Mouse (Mus musculus) brown adipose tissue, adult 24 weeks (tissue): ENCODE measurements around the gene Slc35e1. TPM values are rescaled to one million over a fixed set of nuclear protein-coding genes. Genes with fewer than 3 reads are reported as not detected.

Source experiments
- H3K27ac ChIP-seq: fragments of 200-500 bp; replicated peaks from 2 replicates; pipeline ENCODE4 v1.5.1; 2012; ENCODE audit warnings: low read depth, mild to moderate bottlenecking, low read length
- H3K4me1 ChIP-seq: fragments of 200-500 bp; 2 replicates; pipeline ENCODE4 v1.6.1; 2012; ENCODE audit warnings: low read length, mixed read lengths; ENCODE audit not compliant: control insufficient read depth, insufficient read depth, insufficient read length
- H3K4me3 ChIP-seq: fragments of 200-500 bp; 2 replicates; pipeline ENCODE4 v1.5.1; 2012; ENCODE audit warnings: low read depth, mild to moderate bottlenecking, low read length, moderate library complexity; ENCODE audit not compliant: insufficient read depth
- polyA plus RNA-seq: library from polyadenylated mRNA; stranded (reverse); fragments of >200 nt; gene quantifications from 2 replicates; pipeline ENCODE4 v1.2.4, GENCODE M21; 2012; ENCODE audit not compliant: missing spikeins, insufficient read depth, insufficient read length

The Slc35e1 gene
- polyA plus RNA-seq, 1 experiment: 15.8 TPM

DNA sequence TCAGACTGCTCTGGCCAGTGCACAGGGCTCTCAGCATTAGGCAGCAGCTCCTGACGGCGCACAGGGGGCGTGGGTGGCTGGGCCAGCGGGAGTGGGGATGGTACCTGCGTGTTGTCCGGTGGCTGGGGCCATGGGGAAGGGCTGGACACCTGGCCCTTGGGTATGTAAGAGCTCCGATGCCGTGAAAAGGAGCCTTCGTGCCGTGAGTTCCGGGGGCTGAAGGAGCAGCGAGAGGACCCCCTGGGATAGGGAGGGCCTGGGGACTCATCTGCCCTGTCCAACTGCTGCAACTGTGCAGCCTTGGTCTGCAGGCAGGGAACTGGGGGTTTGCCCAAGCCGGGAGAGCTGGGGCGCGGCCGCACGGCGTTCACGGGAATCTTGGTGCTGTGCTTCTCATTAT, 3.8 kb upstream of the Slc35e1 start:
- Histone ChIP-seq H3K4me1 (peaks cover 8% of the 10 kb centered on the region), H3K4me3 (no peak overlapping the region), H3K27ac (no peak overlapping the region)

DNA sequence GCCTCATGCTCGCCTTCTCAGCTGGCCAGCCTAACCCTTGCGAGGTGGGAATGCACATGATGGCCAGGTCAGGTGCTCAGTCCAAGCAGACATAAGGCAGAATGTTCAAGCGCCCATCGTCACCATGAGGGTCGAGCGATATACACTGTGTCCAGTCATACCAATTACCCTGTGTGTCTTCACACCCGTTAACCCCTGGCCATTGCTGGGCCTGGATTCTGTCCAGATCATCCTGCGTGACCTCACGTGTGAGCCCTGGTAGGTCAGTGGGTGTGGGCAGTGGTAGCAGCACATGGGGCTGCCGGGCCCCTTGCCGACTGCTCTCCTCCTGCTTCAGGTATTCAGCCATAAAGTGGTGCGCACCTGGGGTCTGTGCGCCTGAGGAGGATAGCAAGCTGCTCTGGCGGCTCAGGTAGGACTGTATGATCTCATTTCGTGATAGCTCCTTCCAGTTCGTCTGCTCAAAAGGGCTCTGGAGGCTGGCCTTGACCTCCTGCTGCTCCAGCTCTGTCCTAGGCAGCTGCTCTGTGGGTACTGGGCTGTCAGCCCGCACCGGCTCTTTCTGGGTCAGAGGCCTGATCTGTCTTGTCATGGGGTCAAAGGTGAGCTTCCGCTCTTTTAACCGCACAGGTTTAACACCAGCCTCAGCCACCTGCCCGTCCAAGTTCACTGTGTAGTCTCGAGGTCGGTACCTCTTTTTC, 3.1 kb upstream of the Slc35e1 start:
- H3K4me3 ChIP-seq: no peak overlapping the region
- H3K4me1 ChIP-seq: peaks cover 8% of the 10 kb centered on the region
- no peak overlapping the region for H3K27ac ChIP-seq

DNA sequence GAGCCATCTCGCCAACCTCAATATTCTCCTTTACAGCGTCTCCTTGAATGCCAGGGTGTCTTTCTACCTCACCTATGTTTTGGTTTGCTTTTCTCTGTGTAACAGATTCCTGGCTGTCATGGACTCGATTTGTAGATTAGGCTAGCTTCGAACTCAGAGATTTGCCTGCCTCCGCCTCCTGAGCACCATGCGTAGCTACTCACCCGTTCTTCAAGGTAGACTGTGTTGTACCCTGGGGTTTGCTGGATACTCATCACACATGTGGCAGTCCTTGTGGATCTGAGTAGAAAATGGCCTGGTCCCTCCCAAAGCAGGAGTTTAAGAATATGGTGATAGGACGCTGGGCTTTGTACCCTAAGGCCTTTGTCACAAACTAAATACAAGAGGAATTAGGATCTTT, 967 bp upstream of the Slc35e1 start:
- H3K27ac ChIP-seq: peak overlapping the region; percentile 62; the same call in 1 of the 2 replicates
- H3K4me3 ChIP-seq: peak overlapping the region; percentile 69
- H3K4me1 ChIP-seq: peaks cover 8% of the 10 kb centered on the region

GRCm38 (mm10) chr8:72492622-72493081, 238 bp upstream of the Slc35e1 start:
- Histone ChIP-seq H3K4me3 (peak overlapping the region; percentile 84), H3K27ac (peak overlapping the region; percentile 62), H3K4me1 (peaks cover 8% of the 10 kb centered on the region)

GRCm38 (mm10) chr8:72491017-72491416, 1.4 kb downstream of the Slc35e1 start:
- no peak overlapping the region; the same call in 1 of the 2 replicates for H3K4me3 ChIP-seq
- no peak overlapping the region for H3K27ac ChIP-seq
- peaks cover 8% of the 10 kb centered on the region for H3K4me1 ChIP-seq

- H3K4me3 ChIP-seq: no peak overlapping the region
- peaks cover 4% of the 10 kb centered on the region for H3K4me1 ChIP-seq
- H3K27ac ChIP-seq: no peak overlapping the region
Observed at GRCm38 (mm10) chr8:72487014-72487413, 5.4 kb downstream of the Slc35e1 start.

- Histone ChIP-seq H3K4me3 (no peak overlapping the region), H3K27ac (peak overlapping the region; percentile 49), H3K4me1 (no peaks in the 10 kb centered on the region)
Observed at GRCm38 (mm10) chr8:72485456-72486199, 6.8 kb downstream of the Slc35e1 start.

DNA sequence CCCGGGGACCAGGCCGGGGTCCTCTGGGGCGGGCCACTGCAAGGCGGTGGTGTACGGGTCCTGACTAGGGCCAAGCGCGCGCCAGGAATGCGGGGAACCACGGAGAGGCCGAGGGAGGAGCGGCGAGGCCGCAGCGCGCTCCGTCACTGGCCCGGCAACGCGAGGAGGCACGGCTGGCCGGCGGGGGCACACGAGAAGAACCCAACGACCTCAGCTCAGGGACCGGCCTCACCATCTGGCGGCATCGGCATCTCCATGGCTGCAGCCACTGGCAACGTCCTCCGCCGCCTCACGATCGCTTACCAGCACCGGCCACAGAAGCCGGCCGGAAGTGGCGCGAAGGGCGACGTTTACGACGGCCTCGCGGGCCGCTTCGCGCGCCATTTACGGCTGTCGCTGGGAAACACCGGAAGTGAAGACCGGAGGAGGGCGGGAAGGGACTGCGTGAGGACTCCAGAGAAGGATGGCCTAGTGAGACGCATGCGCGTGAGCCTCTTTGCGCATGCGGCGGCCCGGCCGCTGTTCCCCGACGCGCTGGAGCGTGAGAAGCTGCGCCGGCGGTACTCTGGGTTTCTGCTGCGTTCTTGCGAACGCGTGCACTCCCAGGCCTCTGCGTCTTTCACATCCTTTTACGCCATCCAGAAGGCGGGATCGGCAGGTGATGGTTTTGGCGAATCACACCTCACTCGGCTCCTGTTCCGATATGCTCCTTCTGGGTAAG, 17.4 kb downstream of the Slc35e1 start, which contains the start of gene Cherp:
Gene Cherp, minus strand, starts transcription at position 401 of the 721 bp plus-strand sequence.
- H3K4me3 ChIP-seq: peak within 1 kb of the TSS; percentile 88
- peaks cover 7% of the 10 kb centered on the region; the same call in 1 of the 2 replicates for H3K4me1 ChIP-seq
- H3K27ac ChIP-seq: peak within 1 kb of the TSS; percentile 78

DNA sequence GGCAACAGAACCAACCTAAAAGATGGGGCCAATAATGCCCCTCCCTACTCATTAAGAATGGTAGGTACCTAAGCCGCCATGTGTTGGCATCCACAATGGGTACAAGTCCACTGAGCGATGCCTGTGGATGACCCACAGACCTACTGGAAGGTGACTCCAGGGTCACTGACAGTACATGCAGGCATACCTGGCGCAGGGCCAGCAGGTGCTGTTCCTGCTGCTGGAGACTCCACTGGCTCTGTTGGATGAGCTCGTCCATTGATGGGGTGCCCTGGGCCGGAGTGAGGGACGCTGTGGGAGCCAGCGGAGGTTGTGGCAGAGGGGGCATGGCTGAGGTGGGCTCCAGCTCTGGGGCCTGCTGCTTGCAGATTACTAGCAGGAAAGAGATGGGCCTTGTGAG, 21.7 kb downstream of the Slc35e1 start:
- H3K27ac ChIP-seq: no peak overlapping the region
- 0 out of 2 replicates have a peak, but pooled peaks cover 2% of the 10 kb centered on the region for H3K4me1 ChIP-seq
- H3K4me3 ChIP-seq: no peak overlapping the region

GRCm38 (mm10) chr8:72469984-72470383, 22.4 kb downstream of the Slc35e1 start:
- Histone ChIP-seq H3K4me1 (0 out of 2 replicates have a peak, but pooled peaks cover 2% of the 10 kb centered on the region), H3K27ac (no peak overlapping the region), H3K4me3 (no peak overlapping the region)

DNA sequence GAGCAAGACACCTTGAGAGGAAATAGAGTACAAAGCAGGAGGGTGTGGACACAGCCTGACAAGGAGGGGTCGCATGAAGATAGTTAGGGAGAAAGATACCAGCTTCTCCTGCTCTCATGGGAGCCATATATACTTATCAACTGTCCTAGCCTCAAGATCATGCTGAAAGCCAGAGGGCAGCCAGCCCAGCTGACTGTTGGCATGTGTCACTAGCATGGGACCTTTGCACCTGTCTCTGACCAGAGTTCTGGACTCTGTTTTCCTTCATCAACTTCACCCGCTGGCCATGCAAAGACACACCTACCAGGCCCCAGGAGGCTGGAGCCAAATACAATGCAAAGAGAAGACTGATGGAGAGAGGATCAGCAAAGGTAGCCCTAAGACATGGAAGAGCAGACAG, 23.2 kb downstream of the Slc35e1 start:
- Histone ChIP-seq H3K4me3 (no peak overlapping the region), H3K27ac (no peak overlapping the region), H3K4me1 (0 out of 2 replicates have a peak, but pooled peaks cover 2% of the 10 kb centered on the region)

- no peaks in the 10 kb centered on the region for H3K4me1 ChIP-seq
- no peak overlapping the region for H3K27ac ChIP-seq
- no peak overlapping the region for H3K4me3 ChIP-seq
Observed at GRCm38 (mm10) chr8:72464211-72464610, 28.2 kb downstream of the Slc35e1 start.

DNA sequence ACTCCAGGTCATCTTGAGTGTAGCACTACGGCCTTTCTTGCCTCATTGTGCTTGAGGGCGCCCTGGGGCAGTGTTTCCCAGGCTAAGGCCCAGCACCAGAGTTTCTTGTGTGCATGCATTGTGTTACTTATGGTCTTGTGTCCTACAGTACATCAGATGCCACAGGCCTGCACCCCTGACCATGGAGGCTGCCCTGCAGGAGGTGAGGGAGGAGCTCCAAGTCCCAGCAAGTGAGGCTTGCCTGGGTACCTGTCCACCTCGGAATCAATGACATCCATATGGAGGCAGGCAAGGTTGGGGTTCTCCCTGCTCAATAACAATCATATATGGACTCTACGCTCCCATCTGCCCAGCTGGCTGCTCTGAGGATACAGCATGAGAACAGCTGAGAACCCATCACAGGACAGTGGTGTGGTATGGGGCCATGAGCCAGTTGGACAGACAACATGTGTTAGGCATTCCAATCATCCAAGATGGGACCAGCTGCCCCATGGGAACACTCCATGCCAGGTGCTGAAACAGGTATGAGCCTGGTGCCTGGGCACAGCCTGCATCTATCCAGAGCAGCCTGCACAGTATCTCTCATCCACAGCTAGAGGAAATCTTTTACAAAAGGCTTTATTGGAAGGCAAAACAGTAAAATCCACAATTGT, 32.4 kb downstream of the Slc35e1 start:
- Histone ChIP-seq H3K4me1 (no peaks in the 10 kb centered on the region), H3K27ac (no peak overlapping the region), H3K4me3 (no peak overlapping the region)

DNA sequence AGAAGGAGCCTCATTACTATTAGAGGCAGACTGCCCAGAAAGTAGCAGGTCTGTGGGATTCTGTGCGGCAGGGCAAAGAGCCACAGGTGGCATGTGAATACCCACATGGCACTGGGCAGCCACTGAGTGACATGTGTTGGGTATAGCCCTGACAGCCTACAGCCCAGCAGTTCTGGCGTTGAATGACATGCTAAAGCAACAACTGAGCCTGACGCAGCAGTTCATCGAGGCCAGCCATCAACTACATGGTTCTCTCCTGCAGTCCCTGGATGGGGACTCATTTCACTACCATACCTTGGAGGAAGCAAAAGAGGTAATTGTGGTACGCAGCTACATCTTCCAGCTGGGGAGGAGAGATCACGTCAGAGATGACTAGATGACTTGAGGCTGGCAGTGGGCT, 34.0 kb downstream of the Slc35e1 start:
- Histone ChIP-seq H3K27ac (no peak overlapping the region), H3K4me1 (no peaks in the 10 kb centered on the region), H3K4me3 (no peak overlapping the region)

- Histone ChIP-seq H3K4me3 (no peak overlapping the region), H3K4me1 (no peaks in the 10 kb centered on the region), H3K27ac (no peak overlapping the region)
Observed at GRCm38 (mm10) chr8:72457806-72458205, 34.6 kb downstream of the Slc35e1 start.
